Mouse (Mus musculus): ENCODE data around the gene Lsm14a. TPM values are rescaled to one million over a fixed set of nuclear protein-coding genes. Genes with fewer than 3 reads are reported as not detected.

Gene Lsm14a
- polyA plus RNA-seq, 1 experiment = 108 TPM

GRCm38 (mm10) chr7:34394091-34394490 is 976 bp upstream of the Lsm14a start:
- Histone ChIP-seq H3K4me3 (ENCODE audit: insufficient read depth, low read length) (no peak overlapping the region), H3K27ac (ENCODE audit: insufficient read depth, low read depth, low read length) (no peak overlapping the region), H3K4me1 (ENCODE audit: control insufficient read depth, insufficient read depth, low read length) (peaks cover 11% of the 10 kb centered on the region)
- no peak for TF ChIP-seq POLR2A (IDR thresholded peaks at IDR 0.05; ENCODE audit: borderline replicate concordance, low read depth, low read length)
- no peak for TF ChIP-seq CTCF (IDR thresholded peaks at IDR 0.05; ENCODE audit: low read depth, low read length)

- TF ChIP-seq POLR2A (IDR thresholded peaks at IDR 0.05; ENCODE audit: borderline replicate concordance, low read depth, low read length) = no peak
- TF ChIP-seq CTCF (IDR thresholded peaks at IDR 0.05; ENCODE audit: low read depth, low read length) = no peak
- Histone ChIP-seq H3K4me1 (ENCODE audit: control insufficient read depth, insufficient read depth, low read length) (peaks cover 15% of the 10 kb centered on the region), H3K27ac (ENCODE audit: insufficient read depth, low read depth, low read length) (no peak overlapping the region), H3K4me3 (ENCODE audit: insufficient read depth, low read length) (no peak overlapping the region)
These were observed 780 bp downstream of the Lsm14a start for GRCm38 (mm10) chr7:34392335-34392734.

- TF ChIP-seq CTCF (IDR thresholded peaks at IDR 0.05; ENCODE audit: low read depth, low read length) (no peak), POLR2A (IDR thresholded peaks at IDR 0.05; ENCODE audit: borderline replicate concordance, low read depth, low read length) (no peak)
- H3K4me1 ChIP-seq (ENCODE audit: control insufficient read depth, insufficient read depth, low read length) = peaks cover 21% of the 10 kb centered on the region
- H3K27ac ChIP-seq (ENCODE audit: insufficient read depth, low read depth, low read length) = no peak overlapping the region
- H3K4me3 ChIP-seq (ENCODE audit: insufficient read depth, low read length) = no peak overlapping the region
These were observed 1.4 kb downstream of the Lsm14a start for GRCm38 (mm10) chr7:34391711-34392110.

GRCm38 (mm10) chr7:34390834-34391155 is 2.3 kb downstream of the Lsm14a start:
- Histone ChIP-seq H3K4me1 (ENCODE audit: control insufficient read depth, insufficient read depth, low read length) (peaks cover 22% of the 10 kb centered on the region), H3K4me3 (ENCODE audit: insufficient read depth, low read length) (peak overlapping the region; percentile 85), H3K27ac (ENCODE audit: insufficient read depth, low read depth, low read length) (no peak overlapping the region)
- TF ChIP-seq POLR2A (IDR thresholded peaks at IDR 0.05; ENCODE audit: borderline replicate concordance, low read depth, low read length) (no peak), CTCF (IDR thresholded peaks at IDR 0.05; ENCODE audit: low read depth, low read length) (no peak)

- no peak for TF ChIP-seq POLR2A (IDR thresholded peaks at IDR 0.05; ENCODE audit: borderline replicate concordance, low read depth, low read length)
- no peak for TF ChIP-seq CTCF (IDR thresholded peaks at IDR 0.05; ENCODE audit: low read depth, low read length)
- Histone ChIP-seq H3K4me1 (ENCODE audit: control insufficient read depth, insufficient read depth, low read length) (peaks cover 22% of the 10 kb centered on the region), H3K27ac (ENCODE audit: insufficient read depth, low read depth, low read length) (peak overlapping the region; percentile 89), H3K4me3 (ENCODE audit: insufficient read depth, low read length) (peak overlapping the region; percentile 85)
These were observed 2.8 kb downstream of the Lsm14a start for GRCm38 (mm10) chr7:34390111-34390833.

- H3K27ac ChIP-seq (ENCODE audit: insufficient read depth, low read depth, low read length) = peak overlapping the region; percentile 89
- TF ChIP-seq POLR2A (IDR thresholded peaks at IDR 0.05; ENCODE audit: borderline replicate concordance, low read depth, low read length) (peak; percentile 94; the same call in 1 of the 2 replicates), CTCF (IDR thresholded peaks at IDR 0.05; ENCODE audit: low read depth, low read length) (no peak)
- H3K4me1 ChIP-seq (ENCODE audit: control insufficient read depth, insufficient read depth, low read length) = peaks cover 22% of the 10 kb centered on the region
- H3K4me3 ChIP-seq (ENCODE audit: insufficient read depth, low read length) = peak overlapping the region; percentile 85
These were observed 3.6 kb downstream of the Lsm14a start for GRCm38 (mm10) chr7:34389277-34390085.

GRCm38 (mm10) chr7:34388445-34389276 is 4.5 kb downstream of the Lsm14a start:
- Histone ChIP-seq H3K27ac (ENCODE audit: insufficient read depth, low read depth, low read length) (peak overlapping the region; percentile 89), H3K4me3 (ENCODE audit: insufficient read depth, low read length) (peak overlapping the region; percentile 85), H3K4me1 (ENCODE audit: control insufficient read depth, insufficient read depth, low read length) (peaks cover 26% of the 10 kb centered on the region)
- TF ChIP-seq POLR2A (IDR thresholded peaks at IDR 0.05; ENCODE audit: borderline replicate concordance, low read depth, low read length) (no peak), CTCF (IDR thresholded peaks at IDR 0.05; ENCODE audit: low read depth, low read length) (no peak)

GRCm38 (mm10) chr7:34387784-34388444 is 5.2 kb downstream of the Lsm14a start:
- H3K4me1 ChIP-seq (ENCODE audit: control insufficient read depth, insufficient read depth, low read length) = peaks cover 27% of the 10 kb centered on the region
- peak overlapping the region; percentile 85 for H3K4me3 ChIP-seq (ENCODE audit: insufficient read depth, low read length)
- H3K27ac ChIP-seq (ENCODE audit: insufficient read depth, low read depth, low read length) = peak overlapping the region; percentile 89
- TF ChIP-seq CTCF (IDR thresholded peaks at IDR 0.05; ENCODE audit: low read depth, low read length) (no peak), POLR2A (IDR thresholded peaks at IDR 0.05; ENCODE audit: borderline replicate concordance, low read depth, low read length) (no peak)

- TF ChIP-seq CTCF (IDR thresholded peaks at IDR 0.05; ENCODE audit: low read depth, low read length) = no peak
- no peak for TF ChIP-seq POLR2A (IDR thresholded peaks at IDR 0.05; ENCODE audit: borderline replicate concordance, low read depth, low read length)
- no peak overlapping the region for H3K4me3 ChIP-seq (ENCODE audit: insufficient read depth, low read length)
- no peak overlapping the region for H3K27ac ChIP-seq (ENCODE audit: insufficient read depth, low read depth, low read length)
- H3K4me1 ChIP-seq (ENCODE audit: control insufficient read depth, insufficient read depth, low read length) = peaks cover 37% of the 10 kb centered on the region
These were observed 10.3 kb downstream of the Lsm14a start for GRCm38 (mm10) chr7:34382803-34383202.

All from bone marrow macrophage, adult 2 months (primary cell).